Mouse (Mus musculus): Measurements from ENCODE around the gene Serpina3a.

- no peak for TF ChIP-seq CTCF (IDR thresholded peaks at IDR 0.05; ENCODE audit: low read depth, low read length)
- no peak for TF ChIP-seq POLR2A (IDR thresholded peaks at IDR 0.05; ENCODE audit: borderline replicate concordance, low read depth, low read length)
These were observed 2.5 kb downstream of the Serpina3a start for GRCm38 (mm10) chr12:104114921-104115579.

Measured in bone marrow macrophage, adult 2 months (primary cell).